Mouse (Mus musculus) right cerebral cortex, adult 2 months (tissue): Measurements from ENCODE around the gene H2afb1.
A peak's percentile ranks its signal among the peaks of the same experiment; 100 is the strongest.
"Not testable (repeated sequence)": the region's sequence is repeated elsewhere in the genome, so short reads cannot be mapped to it uniquely, and the experiment has no call there.

Experiments used
- DNase-seq, 2 experiments: peaks; one replicate each; pipeline ENCODE4 v3.0.0; 2021 to 2022; ENCODE audit warnings: low spot score in 2 of 2

Gene H2afb1

DNA sequence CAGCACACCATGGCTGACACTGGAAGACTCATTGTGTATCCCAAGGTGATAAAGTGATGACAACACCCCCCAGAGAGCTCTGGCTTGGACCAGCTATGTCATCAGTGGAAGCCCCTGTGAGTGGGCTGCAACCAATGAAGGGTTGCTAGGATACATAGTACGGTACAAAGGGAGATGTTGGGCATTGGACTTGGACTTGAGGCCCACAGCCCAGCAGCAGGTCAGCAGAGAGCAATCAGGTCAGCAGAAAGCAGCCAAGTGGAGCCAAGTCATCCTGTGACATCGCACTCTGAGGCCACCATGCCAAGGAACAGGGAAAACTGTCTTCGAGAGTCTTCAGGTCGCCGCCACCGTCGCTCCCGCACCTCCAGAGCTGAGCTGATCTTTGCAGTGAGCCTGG is at the start of gene H2afb1:
TSS of gene H2afb1 (plus strand) at position 301 of the 400 bp plus-strand sequence.
- not testable (repeated sequence) for DNase-seq

GRCm38 (mm10) chrX:117036085-117036484 is 21.5 kb downstream of the H2afb1 start:
- peak in 1 of 2 experiments; percentile 3 for DNase-seq
